Mouse (Mus musculus) MEL (cell line): ENCODE results near the gene Iba57. TPM values are rescaled to one million over a fixed set of nuclear protein-coding genes. Genes with fewer than 3 reads are reported as not detected.

Experiments
- DNase-seq: peaks from one replicate; pipeline ENCODE4 v3.0.0; 2011; ENCODE audit warnings: low read depth, low spot score
- H3K27ac ChIP-seq: 2 replicates; pipeline ENCODE4 v1.5.1; 2012; ENCODE audit warnings: low read depth, mild to moderate bottlenecking, control low read depth, low read length, moderate library complexity; ENCODE audit not compliant: control insufficient read depth
- H3K27me3 ChIP-seq, 2 experiments: fragments of 150-350 bp in 1 of 2; sonication (generic) in 1 of 2; 2 replicates each; pipeline ENCODE4 v1.6.1; 2012; ENCODE audit warnings: low read length in 2 of 2, mild to moderate bottlenecking in 2 of 2, improper control_type of control experiment in 1 of 2, moderate library complexity in 1 of 2; ENCODE audit not compliant: insufficient read depth in 2 of 2, control insufficient read depth in 1 of 2
- H3K36me3 ChIP-seq, 2 experiments: 2 replicates each; pipeline ENCODE4 v1.6.1; 2012 to 2014; ENCODE audit warnings: low read length in 2 of 2, improper control_type of control experiment in 1 of 2, inconsistent platforms in 1 of 2, mild to moderate bottlenecking in 1 of 2; ENCODE audit not compliant: insufficient read depth in 2 of 2, control insufficient read depth in 1 of 2
- H3K4me1 ChIP-seq, 2 experiments: fragments of 150-350 bp in 1 of 2; sonication (generic) in 1 of 2; 2 replicates each; pipeline ENCODE4 v1.6.1; 2012; ENCODE audit warnings: low read length in 2 of 2, improper control_type of control experiment in 1 of 2, mild to moderate bottlenecking in 1 of 2; ENCODE audit not compliant: insufficient read depth in 2 of 2, control insufficient read depth in 1 of 2
- H3K4me3 ChIP-seq, 2 experiments: fragments of 150-350 bp in 1 of 2; sonication (generic) in 1 of 2; 2 replicates each; pipeline ENCODE4 v1.5.1; 2012; ENCODE audit warnings: low read depth in 2 of 2, low read length in 2 of 2, mild to moderate bottlenecking in 2 of 2, moderate library complexity in 2 of 2, control low read depth in 1 of 2, improper control_type of control experiment in 1 of 2; ENCODE audit not compliant: control insufficient read depth in 1 of 2, insufficient read depth in 1 of 2
- H3K79me2 ChIP-seq: 2 replicates; pipeline ENCODE4 v1.6.1; 2012; ENCODE audit warnings: mild to moderate bottlenecking, low read length, moderate library complexity; ENCODE audit not compliant: control insufficient read depth, poor library complexity, insufficient read depth
- H3K9ac ChIP-seq: 2 replicates; pipeline ENCODE4 v1.6.1; 2012; ENCODE audit warnings: low read depth, mild to moderate bottlenecking, control low read depth, low read length, moderate library complexity; ENCODE audit not compliant: control insufficient read depth, poor library complexity, severe bottlenecking
- H3K9me3 ChIP-seq: fragments of 150-350 bp; sonication (generic); replicated peaks from 2 replicates; pipeline ENCODE4 v1.6.1; 2012; ENCODE audit warnings: mild to moderate bottlenecking, low read length, improper control_type of control experiment, moderate library complexity; ENCODE audit not compliant: insufficient read depth
- CHD1 ChIP-seq: IDR thresholded peaks from 2 replicates; pipeline ENCODE4 v1.6.1; 2012; ENCODE audit warnings: low read depth, mild to moderate bottlenecking, inconsistent platforms, low read length, improper control_type of control experiment
- E2F4 ChIP-seq: IDR thresholded peaks from 2 replicates; pipeline ENCODE4 v1.6.1; 2011; ENCODE audit warnings: low read depth, low read length, improper control_type of control experiment, borderline replicate concordance
- ELF1 ChIP-seq: IDR thresholded peaks from 2 replicates; pipeline ENCODE4 v1.6.1; 2014; ENCODE audit warnings: low read depth, mild to moderate bottlenecking, inconsistent platforms, low read length, improper control_type of control experiment, moderate library complexity
- EP300 ChIP-seq, 2 experiments: IDR thresholded peaks; 2 replicates each; pipeline ENCODE4 v1.6.1; 2011; ENCODE audit warnings: improper control_type of control experiment in 2 of 2, low read length in 2 of 2, low read depth in 1 of 2, mild to moderate bottlenecking in 1 of 2
- ETS1 ChIP-seq: IDR thresholded peaks from 2 replicates; pipeline ENCODE4 v1.6.1; 2012; ENCODE audit warnings: low read depth, mild to moderate bottlenecking, inconsistent platforms, low read length, improper control_type of control experiment, moderate library complexity
- GATA1 ChIP-seq: IDR thresholded peaks from 2 replicates; pipeline ENCODE4 v1.6.1; 2011; ENCODE audit warnings: low read depth, low read length, improper control_type of control experiment
- JUND ChIP-seq: IDR thresholded peaks from 2 replicates; pipeline ENCODE4 v1.6.1; 2011; ENCODE audit warnings: low read depth, mild to moderate bottlenecking, improper control_type of control experiment, low read length
- KAT2A ChIP-seq: conservative IDR thresholded peaks from 2 replicates; pipeline ENCODE4 v1.6.1; 2012; ENCODE audit warnings: low read depth, low read length, improper control_type of control experiment, inconsistent platforms
- MAFK ChIP-seq: IDR thresholded peaks from 2 replicates; pipeline ENCODE4 v1.6.1; 2011; ENCODE audit warnings: low read depth, mild to moderate bottlenecking, low read length, improper control_type of control experiment, borderline replicate concordance
- MYC ChIP-seq: IDR thresholded peaks from 2 replicates; pipeline ENCODE4 v1.6.1; 2011; ENCODE audit warnings: low read depth, mild to moderate bottlenecking, low read length, improper control_type of control experiment, moderate library complexity
- NRF1 ChIP-seq: IDR thresholded peaks from 2 replicates; pipeline ENCODE4 v1.6.1; 2014; ENCODE audit warnings: low read depth, mild to moderate bottlenecking, inconsistent platforms, low read length, improper control_type of control experiment, moderate library complexity; ENCODE audit not compliant: poor library complexity, insufficient read depth, severe bottlenecking
- POLR2A ChIP-seq, 2 experiments: IDR thresholded peaks; 2 replicates each; pipeline ENCODE4 v1.6.1; 2011 to 2012; ENCODE audit warnings: low read length in 2 of 2, mild to moderate bottlenecking in 2 of 2, control low read depth in 1 of 2, improper control_type of control experiment in 1 of 2, low read depth in 1 of 2, moderate library complexity in 1 of 2; ENCODE audit not compliant: control insufficient read depth in 1 of 2, insufficient read depth in 1 of 2, poor library complexity in 1 of 2
- POLR2AphosphoS2 ChIP-seq: IDR thresholded peaks from 2 replicates; pipeline ENCODE4 v1.6.1; 2011; ENCODE audit warnings: low read length, improper control_type of control experiment
- RAD21 ChIP-seq: IDR thresholded peaks from 2 replicates; pipeline ENCODE4 v1.6.1; 2011; ENCODE audit warnings: mild to moderate bottlenecking, low read depth, low read length, improper control_type of control experiment
- RCOR1 ChIP-seq: IDR thresholded peaks from 2 replicates; pipeline ENCODE4 v1.6.1; 2012; ENCODE audit warnings: low read depth, mild to moderate bottlenecking, inconsistent platforms, low read length, improper control_type of control experiment
- SIN3A ChIP-seq: IDR thresholded peaks from 2 replicates; pipeline ENCODE4 v1.6.1; 2012; ENCODE audit warnings: low read length, improper control_type of control experiment, inconsistent platforms
- TBP ChIP-seq: IDR thresholded peaks from 2 replicates; pipeline ENCODE4 v1.8.0; 2011; ENCODE audit warnings: low read depth, low read length, improper control_type of control experiment
- TCF12 ChIP-seq: IDR thresholded peaks from 2 replicates; pipeline ENCODE4 v1.6.1; 2014; ENCODE audit warnings: low read depth, mild to moderate bottlenecking, inconsistent platforms, low read length, improper control_type of control experiment, moderate library complexity
- USF2 ChIP-seq, 2 experiments: IDR thresholded peaks; 2 replicates each; pipeline ENCODE4 v1.6.1; 2011 to 2012; ENCODE audit warnings: improper control_type of control experiment in 2 of 2, low read length in 2 of 2, borderline replicate concordance in 1 of 2, inconsistent platforms in 1 of 2, low read depth in 1 of 2, mild to moderate bottlenecking in 1 of 2; ENCODE audit not compliant: insufficient read depth in 1 of 2
- ZC3H11A ChIP-seq: IDR thresholded peaks from 2 replicates; pipeline ENCODE4 v1.6.1; 2012; ENCODE audit warnings: low read depth, mild to moderate bottlenecking, inconsistent platforms, low read length, improper control_type of control experiment
- ZKSCAN1 ChIP-seq: IDR thresholded peaks from 2 replicates; pipeline ENCODE4 v1.6.1; 2012; ENCODE audit warnings: low read depth, mild to moderate bottlenecking, inconsistent platforms, low read length, improper control_type of control experiment, moderate library complexity
- ZMIZ1 ChIP-seq: IDR thresholded peaks from 2 replicates; pipeline ENCODE4 v1.6.1; 2012; ENCODE audit warnings: low read depth, mild to moderate bottlenecking, inconsistent platforms, low read length, improper control_type of control experiment, moderate library complexity
- ZNF384 ChIP-seq: IDR thresholded peaks from 2 replicates; pipeline ENCODE4 v1.6.1; 2012; ENCODE audit warnings: low read depth, mild to moderate bottlenecking, inconsistent platforms, low read length, improper control_type of control experiment
- polyA plus RNA-seq, 2 experiments: library from polyadenylated mRNA; stranded (reverse) in 1 of 2; unstranded in 1 of 2; fragments of >175 nt in 1 of 2; fragments of >200 nt in 1 of 2; gene quantifications; 2 replicates each; pipeline versions ENCODE4 v1.2.1 to v1.2.4; 2012; ENCODE audit warnings: low replicate concordance in 2 of 2, low read depth in 1 of 2; ENCODE audit not compliant: insufficient read length in 2 of 2, insufficient read depth in 1 of 2, missing spikeins in 1 of 2
- total RNA-seq: library from RNA; depleted of rRNA; stranded (reverse); fragments of 300-350 nt; gene quantifications from 2 replicates; pipeline ENCODE4 v1.2.3, GENCODE M21; 2012

Iba57 gene
- total and polyA plus RNA-seq, 3 experiments, result 14.7 to 18.8 TPM; not detected in 1

- no peak overlapping the region for H3K27ac ChIP-seq
- H3K4me1 ChIP-seq, result no peaks in the 10 kb centered on the region
- H3K4me3 ChIP-seq, result no peak overlapping the region
- DNase-seq, result no peak
- H3K36me3 ChIP-seq, result no peaks in the 10 kb centered on the region
- no peaks in the 10 kb centered on the region; a peak in 1 of 4 replicates for H3K27me3 ChIP-seq
- no peak overlapping the region for H3K9ac ChIP-seq
- H3K79me2 ChIP-seq, result no peaks in the 10 kb centered on the region
- no peaks in the 10 kb centered on the region for H3K9me3 ChIP-seq
- TF ChIP-seq MYC (no peak), ZKSCAN1 (no peak), GATA1 (no peak), USF2 (IDR thresholded peaks at IDR 0.05; ENCODE audit: borderline replicate concordance in 1 of 2, insufficient read depth in 1 of 2, low read depth in 1 of 2, low read length in 2 of 2) (no peak), ELF1 (no peak), SIN3A (no peak), E2F4 (no peak), POLR2A (IDR thresholded peaks at IDR 0.05; ENCODE audit: control insufficient read depth in 1 of 2, insufficient read depth in 1 of 2, low read depth in 1 of 2, low read length in 2 of 2, poor library complexity in 1 of 2) (no peak), NRF1 (no peak), JUND (no peak), TBP (no peak), EP300 (IDR thresholded peaks at IDR 0.05; ENCODE audit: low read depth in 1 of 2, low read length in 2 of 2) (no peak), ZMIZ1 (no peak), POLR2AphosphoS2 (no peak), RCOR1 (no peak), ZNF384 (no peak), KAT2A (no peak), TCF12 (no peak), ETS1 (no peak)
These were observed 26.4 kb downstream of the Iba57 start for GRCm38 (mm10) chr11:59136994-59137706.

- H3K36me3 ChIP-seq, result no peaks in the 10 kb centered on the region
- H3K4me1 ChIP-seq, result no peaks in the 10 kb centered on the region
- no peak within 1 kb of the TSS for H3K9ac ChIP-seq
- TF ChIP-seq RAD21 (no peak), ZKSCAN1 (no peak), ZC3H11A (no peak), MAFK (no peak), CHD1 (no peak)
- no peak within 1 kb of the TSS for H3K27ac ChIP-seq
- no peaks in the 10 kb centered on the region for H3K79me2 ChIP-seq
- no peaks in the 10 kb centered on the region for H3K9me3 ChIP-seq
- H3K4me3 ChIP-seq, result no peak within 1 kb of the TSS
- no peak for DNase-seq
- H3K27me3 ChIP-seq, result no peaks in the 10 kb centered on the region; a peak in 1 of 4 replicates
These were observed 27.6 kb downstream of the Iba57 start, which contains the start of gene Obscn for GRCm38 (mm10) chr11:59135904-59136452. Gene Obscn (minus strand): TSS chr11:59136402.
